Mouse (Mus musculus) C2C12 (cell line): ENCODE measurements around the gene Mogat1.

Experiments used
- CEBPB ChIP-seq: IDR thresholded peaks from one replicate; pipeline ENCODE4 v1.6.1; 2011; ENCODE audit warnings: low read depth, mild to moderate bottlenecking, control low read depth, moderate library complexity
- CTCF ChIP-seq: IDR thresholded peaks from one replicate; pipeline ENCODE4 v1.5.1; 2011; ENCODE audit not compliant: control insufficient read depth, insufficient read depth, insufficient read length
- FOSL1 ChIP-seq: IDR thresholded peaks from one replicate; pipeline ENCODE4 v1.8.0; 2011; ENCODE audit warnings: mild to moderate bottlenecking, low read length; ENCODE audit not compliant: poor library complexity, insufficient read depth, severe bottlenecking
- MAX ChIP-seq: IDR thresholded peaks from one replicate; pipeline ENCODE4 v1.6.1; 2011; ENCODE audit warnings: mild to moderate bottlenecking, control low read depth
- MYOD1 ChIP-seq: IDR thresholded peaks from one replicate; pipeline ENCODE4 v1.6.1; 2011; ENCODE audit warnings: low read depth; ENCODE audit not compliant: control insufficient read depth, insufficient read length
- MYOG ChIP-seq: IDR thresholded peaks from one replicate; pipeline ENCODE4 v1.6.1; 2011; ENCODE audit not compliant: control insufficient read depth, insufficient read length; ENCODE audit errors: extremely low read depth
- USF1 ChIP-seq: IDR thresholded peaks from one replicate; pipeline ENCODE4 v1.6.1; 2011; ENCODE audit warnings: low read depth, mild to moderate bottlenecking, control low read depth, moderate library complexity

- TF ChIP-seq CTCF, result no peak
- no peak for TF ChIP-seq CEBPB
- TF ChIP-seq USF1, result no peak
- TF ChIP-seq MYOG, result no peak
- TF ChIP-seq MYOD1, result no peak
- TF ChIP-seq MAX, result no peak
- TF ChIP-seq FOSL1, result no peak
Measured at GRCm38 (mm10) chr1:78569617-78570016, 58.8 kb downstream of the Mogat1 start.
